Mouse (Mus musculus) kidney, adult 8-10 months (tissue): ENCODE data around the gene Dnajb2.

ENCODE experiments used
- DNase-seq, 2 experiments: peaks; one replicate each; pipeline ENCODE4 v3.0.0; 2022

The Dnajb2 gene

GRCm38 (mm10) chr1:75252308-75252707 lies 16.1 kb downstream of the Dnajb2 start:
- DNase-seq: no peak

GRCm38 (mm10) chr1:75253029-75253428 lies 16.8 kb downstream of the Dnajb2 start:
- DNase-seq: no peak

DNA sequence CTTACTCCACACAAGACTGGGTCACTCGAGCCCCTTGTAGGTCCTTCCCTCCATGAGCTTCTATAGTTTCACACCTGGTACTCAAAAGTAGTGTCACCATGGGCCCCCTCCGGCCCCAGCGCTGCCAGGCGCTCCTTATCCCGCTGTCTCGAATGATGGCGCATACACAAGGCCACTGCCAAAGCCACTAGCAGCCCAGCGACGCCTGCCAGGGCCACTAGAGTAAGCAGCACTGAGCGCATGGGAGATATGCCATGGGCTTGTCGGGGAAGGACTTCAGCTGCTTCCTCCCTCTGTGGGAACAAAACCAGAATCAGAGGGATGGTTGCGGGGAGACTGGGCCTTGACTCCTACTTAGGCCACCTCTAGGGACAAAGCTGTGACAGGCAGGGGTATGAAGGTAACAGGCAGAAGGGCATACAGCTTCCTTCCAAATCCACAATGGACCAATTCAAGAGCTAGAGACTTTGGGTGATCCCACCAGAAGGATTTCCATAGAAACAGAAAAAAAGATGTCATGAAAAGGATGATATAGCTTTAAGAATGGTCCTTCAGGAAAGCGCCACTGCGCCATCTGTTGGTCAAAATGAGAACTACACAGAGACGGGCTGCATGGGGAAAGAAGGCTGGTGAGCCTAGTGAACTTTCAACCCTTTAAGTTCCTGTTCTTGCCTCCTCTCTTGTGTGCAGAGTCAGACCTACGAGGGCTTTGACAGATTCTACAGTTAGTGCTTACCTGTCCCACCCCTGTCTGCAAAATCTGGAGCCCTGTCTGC lies 17.8 kb downstream of the Dnajb2 start:
- peak; percentile 65 to 90 for DNase-seq

DNA sequence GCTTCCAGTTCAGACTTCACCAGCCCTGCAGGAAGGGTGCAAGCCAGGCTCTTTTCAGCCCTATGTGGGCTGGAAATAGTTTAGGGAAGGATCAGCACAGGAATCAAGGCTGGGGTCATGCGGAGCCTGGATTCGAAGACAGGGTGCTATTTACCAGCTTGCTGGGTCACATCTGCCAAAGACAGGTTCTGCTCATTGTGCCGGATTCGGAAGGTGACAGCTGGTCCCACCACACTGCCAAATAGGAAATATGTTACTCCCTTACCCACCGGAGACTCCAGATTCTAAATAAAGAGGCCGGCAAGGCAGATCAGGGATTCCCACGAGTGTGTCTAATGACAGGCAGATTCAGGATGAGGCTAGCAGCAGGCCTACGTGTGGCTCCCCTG lies 18.4 kb downstream of the Dnajb2 start:
- no peak for DNase-seq

- DNase-seq: no peak
Observed at GRCm38 (mm10) chr1:75255516-75256046, 19.4 kb downstream of the Dnajb2 start.

- no peak for DNase-seq
Observed at GRCm38 (mm10) chr1:75261278-75261677, 25.1 kb downstream of the Dnajb2 start.

DNA sequence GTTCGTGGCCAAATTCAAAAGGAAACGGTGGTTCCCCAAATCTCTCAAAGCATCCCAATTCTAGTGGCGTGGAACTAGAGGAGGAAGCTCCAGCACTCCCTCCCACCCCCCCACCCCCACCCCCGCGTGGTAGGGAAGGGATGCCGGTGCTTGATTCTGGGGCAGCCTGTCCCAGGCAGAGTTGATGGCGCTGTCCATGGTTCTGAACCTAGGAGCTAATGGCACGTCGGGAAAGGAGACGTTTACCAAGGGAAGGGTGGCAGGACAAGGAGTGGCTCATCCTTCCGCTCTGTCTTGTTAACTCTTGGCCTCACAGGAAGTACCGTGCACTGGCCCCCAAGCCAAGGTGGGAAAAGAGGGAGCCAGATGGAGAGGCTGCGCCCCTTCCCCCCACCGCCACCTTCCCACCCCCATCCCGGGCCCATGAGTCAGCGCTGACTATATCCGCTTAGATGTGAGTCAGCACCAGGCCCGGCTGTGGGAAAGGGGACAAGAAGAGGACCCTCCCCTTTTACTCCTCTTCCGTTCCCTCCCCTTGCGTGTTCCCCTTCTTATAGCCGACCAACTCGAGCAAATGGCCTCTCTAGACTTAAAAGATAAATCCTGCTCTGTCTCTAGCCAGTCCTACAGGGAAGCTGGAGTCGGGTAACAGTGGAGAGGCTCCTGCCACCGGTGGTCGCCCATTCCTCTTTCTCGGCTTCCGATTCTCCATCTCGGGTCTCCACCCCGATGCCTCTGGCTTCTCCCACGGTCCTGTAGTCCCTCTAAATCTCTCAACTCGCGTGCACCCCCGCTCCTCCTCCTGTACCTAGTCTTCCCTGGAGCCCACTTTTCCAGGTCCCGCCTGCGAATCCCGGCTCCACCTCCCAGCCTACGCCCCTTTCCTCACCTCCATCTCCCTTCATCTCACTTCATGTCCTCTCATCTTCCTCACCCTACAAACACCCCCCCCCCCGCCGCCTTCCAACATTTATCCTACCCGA lies 27.1 kb downstream of the Dnajb2 start:
- peak in 1 of 2 experiments; percentile 52 for DNase-seq

- DNase-seq: no peak
Observed at GRCm38 (mm10) chr1:75264091-75264880, 28.1 kb downstream of the Dnajb2 start, which contains the start of gene Ptprn. Gene Ptprn (minus strand): TSS chr1:75264502.

DNA sequence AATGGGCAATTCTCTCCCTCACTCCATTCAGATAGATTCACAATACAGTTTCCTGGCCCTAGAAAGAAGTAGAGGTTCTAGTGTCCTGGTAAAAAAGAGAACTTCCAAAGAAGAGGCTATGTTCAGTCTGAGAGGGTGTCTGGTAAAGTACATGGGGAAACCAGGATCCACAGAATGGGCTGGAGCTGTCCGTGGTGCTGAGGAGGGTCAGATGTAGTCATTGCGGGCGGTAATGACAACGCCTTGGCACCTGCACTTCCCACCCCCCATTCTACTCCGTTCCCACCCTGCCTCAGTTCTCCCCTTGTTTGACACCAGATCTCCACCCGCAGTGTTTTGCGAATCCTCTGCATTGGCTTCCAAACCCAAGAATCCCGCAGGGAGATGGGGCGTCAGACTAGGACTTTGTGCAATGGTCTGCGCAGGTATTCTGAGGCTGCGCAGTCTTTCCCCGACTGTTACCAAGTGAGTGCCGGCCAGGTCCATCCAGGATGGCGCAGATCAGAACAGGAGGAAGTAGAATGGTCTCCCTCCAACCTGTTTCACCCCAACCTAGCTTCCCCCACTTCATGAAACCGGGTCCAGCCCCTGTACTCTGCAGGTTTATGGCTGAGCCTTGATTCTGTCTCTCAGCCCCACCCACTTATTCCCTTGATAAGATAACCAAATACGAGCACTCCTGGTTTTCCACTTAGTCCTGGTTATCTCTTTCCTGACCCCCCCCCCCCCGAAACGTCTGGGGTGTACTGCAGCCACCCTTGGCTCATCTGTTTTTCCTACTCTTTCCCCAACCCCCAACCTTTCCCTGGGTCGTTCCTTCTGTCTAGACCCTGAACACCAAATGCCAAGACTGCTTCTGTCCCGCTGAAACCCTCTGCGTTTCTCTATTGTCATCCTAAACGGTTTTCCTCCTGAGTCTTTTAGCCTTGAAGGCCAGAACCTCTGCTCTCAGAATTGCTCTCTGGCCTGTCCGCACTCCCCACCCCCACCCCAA lies 41.3 kb downstream of the Dnajb2 start:
- DNase-seq: peak in 1 of 2 experiments; percentile 49

DNA sequence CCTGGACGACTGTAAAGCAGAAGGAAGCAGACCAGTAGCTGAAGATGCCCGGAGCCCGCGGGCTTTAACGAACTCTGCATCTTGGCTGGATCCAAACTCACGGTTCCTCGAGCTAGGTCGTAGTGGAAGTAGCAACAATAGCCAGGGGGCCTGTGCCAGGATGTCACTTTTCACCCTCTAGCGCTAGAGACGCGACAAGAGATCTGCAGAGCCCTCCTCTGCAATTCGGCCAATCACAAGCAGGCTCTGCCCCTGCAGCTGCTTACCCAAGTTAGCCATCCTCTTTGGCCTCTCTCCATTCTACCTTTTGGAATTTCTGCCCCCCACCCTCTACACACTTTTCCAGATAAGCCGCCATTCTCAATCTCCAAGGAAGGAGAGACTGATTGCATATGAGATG lies 42.0 kb downstream of the Dnajb2 start, which contains the start of gene Resp18:
Resp18 (minus strand) TSS at position 188 of the 400 bp plus-strand sequence.
- DNase-seq: no peak

DNA sequence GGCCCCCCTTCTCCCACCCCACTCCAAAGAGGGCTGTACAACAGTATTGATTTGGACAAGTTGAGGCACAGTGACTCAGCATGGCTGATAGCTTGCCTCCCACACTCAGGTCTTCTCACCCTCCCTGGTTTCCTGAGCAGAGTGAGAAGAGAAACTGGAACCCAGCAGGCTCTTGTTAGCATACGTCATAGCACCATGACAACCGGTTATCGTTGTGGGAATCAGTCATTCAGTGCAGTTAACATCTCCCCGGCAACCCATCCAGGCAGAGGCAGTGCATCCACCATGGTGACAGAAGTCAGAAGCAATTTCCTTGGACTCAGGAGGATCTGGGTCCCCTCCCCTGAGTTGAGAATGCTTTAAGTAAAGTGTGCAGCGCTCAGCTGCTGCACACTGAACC lies 46.8 kb downstream of the Dnajb2 start:
- DNase-seq: no peak

DNA sequence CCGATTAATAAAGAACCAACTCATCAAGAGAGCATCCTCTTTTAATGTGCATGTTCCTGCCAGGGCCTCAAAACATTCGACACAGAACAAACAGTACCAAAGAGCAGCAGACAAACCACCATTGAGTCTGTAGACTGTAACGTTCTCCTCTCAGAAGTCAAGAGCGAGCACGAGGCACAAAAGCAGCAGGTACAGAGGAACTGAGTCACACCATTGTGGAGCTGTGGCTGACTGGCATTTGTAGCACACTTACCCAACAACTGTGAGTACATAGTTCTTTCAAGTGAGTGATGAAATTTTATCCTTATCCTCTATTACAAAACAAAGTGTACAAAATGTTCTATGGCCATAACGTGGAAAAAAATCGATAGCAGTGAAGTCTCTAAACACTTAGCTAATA lies 48.7 kb downstream of the Dnajb2 start:
- DNase-seq: no peak

GRCm38 (mm10) chr1:75289376-75289775 lies 53.2 kb downstream of the Dnajb2 start:
- no peak for DNase-seq

DNA sequence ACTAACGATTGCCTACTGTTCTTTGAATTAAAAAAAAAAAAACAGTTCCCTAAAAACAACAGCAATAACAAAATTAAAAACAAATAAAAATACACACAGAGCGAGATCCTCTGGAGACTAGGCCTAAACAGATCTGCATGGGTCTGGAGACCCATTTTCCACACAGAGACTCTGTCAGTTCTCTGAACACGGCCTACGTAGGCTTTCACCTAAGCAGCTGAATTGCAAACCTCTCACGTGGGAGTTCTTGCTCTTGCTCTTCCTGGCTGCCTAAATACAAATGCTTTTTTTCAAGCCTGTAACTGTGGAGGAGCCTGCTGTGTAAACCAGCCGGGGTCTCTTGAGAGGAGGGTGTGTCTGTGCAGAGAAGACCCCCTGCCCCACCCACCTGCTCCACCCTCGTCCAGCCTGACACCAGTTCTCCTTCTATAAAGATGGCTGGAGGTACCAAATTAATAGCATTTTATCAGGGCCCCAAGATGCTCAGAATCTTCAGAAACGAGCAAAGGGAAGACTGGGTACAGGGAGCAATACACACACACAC lies 53.8 kb downstream of the Dnajb2 start:
- no peak for DNase-seq

GRCm38 (mm10) chr1:75290582-75290981 lies 54.4 kb downstream of the Dnajb2 start:
- DNase-seq: peak in 1 of 2 experiments; percentile 26

- no peak for DNase-seq
Observed at GRCm38 (mm10) chr1:75291321-75291720, 55.1 kb downstream of the Dnajb2 start.

- DNase-seq: no peak
Observed at GRCm38 (mm10) chr1:75292476-75293330, 56.5 kb downstream of the Dnajb2 start.

GRCm38 (mm10) chr1:75293331-75293701 lies 57.1 kb downstream of the Dnajb2 start:
- no peak for DNase-seq

GRCm38 (mm10) chr1:75294294-75294693 lies 58.1 kb downstream of the Dnajb2 start:
- no peak for DNase-seq
